8 mouse cellular contexts compared by ENCODE assay signal in genomic region chr7:73372352-73372970, GRCm38 (mm10). TPM values are rescaled to one million over a fixed set of nuclear protein-coding genes. Genes with fewer than 3 reads are reported as not detected.
A peak's percentile ranks its signal among the peaks of the same experiment; 100 is the strongest.
DNase-seq lines count a peak whose midpoint lies in the region; ATAC-seq lines count a peak whose summit lies in the region.

No protein-coding gene starts in this region.

- H3K9me3 ChIP-seq in embryonic facial prominence, embryonic 10.5 days: no peaks in the 10 kb centered on the region
- no peaks in the 10 kb centered on the region for H3K9me3 ChIP-seq in intestine, embryonic 16.5 days (ENCODE audit: control insufficient read depth, low read length)
- H3K9me3 ChIP-seq in limb, embryonic 11.5 days (ENCODE audit: control insufficient read depth, low read length): no peaks in the 10 kb centered on the region
- no peaks in the 10 kb centered on the region for H3K9me3 ChIP-seq in midbrain, embryonic 13.5 days

- peak overlapping the region; percentile 72 for H3K4me2 ChIP-seq in intestine, embryonic 16.5 days (ENCODE audit: low read depth, low read length)
- H3K4me2 ChIP-seq in limb, embryonic 11.5 days (ENCODE audit: low read depth, severe bottlenecking): peak overlapping the region; percentile 48
- peak overlapping the region; percentile 60 for H3K4me2 ChIP-seq in midbrain, embryonic 13.5 days (replicated peaks)

- H3K9ac ChIP-seq in intestine, embryonic 16.5 days (ENCODE audit: low read depth, low read length): peak overlapping the region; percentile 50; the same call in 1 of the 2 replicates
- H3K9ac ChIP-seq in limb, embryonic 11.5 days (ENCODE audit: low read length): no peak overlapping the region
- H3K9ac ChIP-seq in midbrain, embryonic 13.5 days (replicated peaks): peak overlapping the region; percentile 57

- H3K27ac ChIP-seq in embryonic facial prominence, embryonic 10.5 days (replicated peaks): peak overlapping the region; percentile 48
- no peak overlapping the region for H3K27ac ChIP-seq in intestine, embryonic 16.5 days (ENCODE audit: low read length)
- no peak overlapping the region for H3K27ac ChIP-seq in limb, embryonic 11.5 days (replicated peaks; ENCODE audit: low read depth, low read length)
- no peak overlapping the region for H3K27ac ChIP-seq in midbrain, embryonic 13.5 days

- 2% methylated on average over 29 of the region's 29 CpGs for WGBS in embryonic facial prominence, embryonic 10.5 days
- 3% methylated on average over 29 of the region's 29 CpGs for WGBS in intestine, embryonic 16.5 days
- 1% methylated on average over 29 of the region's 29 CpGs for WGBS in limb, embryonic 11.5 days
- 2% methylated on average over 29 of the region's 29 CpGs for WGBS in midbrain, embryonic 13.5 days

- peak; percentile 81 for DNase-seq in R1 (ENCODE audit: low read depth, low spot score)
- DNase-seq in embryonic facial prominence, embryonic 10.5 days (ENCODE audit: low spot score): peak; percentile 54
- peak; percentile 48 for DNase-seq in limb, embryonic 11.5 days (ENCODE audit: low spot score)
- DNase-seq in telencephalon, adult 2 months (ENCODE audit: low read depth, low spot score): peak; percentile 42
- DNase-seq in thymus, postnatal 14 days: no peak

- H3K4me3 ChIP-seq in embryonic facial prominence, embryonic 10.5 days: peak overlapping the region; percentile 51
- peak overlapping the region; percentile 41 for H3K4me3 ChIP-seq in intestine, embryonic 16.5 days (ENCODE audit: low read length)
- H3K4me3 ChIP-seq in limb, embryonic 11.5 days (ENCODE audit: low read depth, low read length): peak overlapping the region; percentile 24
- peak overlapping the region; percentile 33 for H3K4me3 ChIP-seq in midbrain, embryonic 13.5 days (replicated peaks)

- H3K27me3 ChIP-seq in embryonic facial prominence, embryonic 10.5 days (replicated peaks; ENCODE audit: low read depth, poor library complexity, severe bottlenecking): peaks cover 76% of the 10 kb centered on the region
- H3K27me3 ChIP-seq in intestine, embryonic 16.5 days (replicated peaks; ENCODE audit: control insufficient read depth, insufficient read depth, low read length): peaks cover 5% of the 10 kb centered on the region
- peaks cover 39% of the 10 kb centered on the region for H3K27me3 ChIP-seq in limb, embryonic 11.5 days (ENCODE audit: control insufficient read depth, insufficient read depth, low read length)
- peaks cover 16% of the 10 kb centered on the region for H3K27me3 ChIP-seq in midbrain, embryonic 13.5 days

- peak; percentile 64 for ATAC-seq in granulocyte monocyte progenitor cell, adult 5-6 weeks (replicated peaks; ENCODE audit: poor library complexity, severe bottlenecking)
- no peak for ATAC-seq in intestine, embryonic 16.5 days
- no peak for ATAC-seq in limb, embryonic 11.5 days (ENCODE audit: insufficient number of reproducible peaks, low FRiP score, low TSS enrichment, low read depth)
- no peak for ATAC-seq in midbrain, embryonic 13.5 days

- peaks cover 44% of the 10 kb centered on the region for H3K4me1 ChIP-seq in embryonic facial prominence, embryonic 10.5 days
- H3K4me1 ChIP-seq in intestine, embryonic 16.5 days (ENCODE audit: control insufficient read depth, insufficient read depth, low read length): peaks cover 18% of the 10 kb centered on the region
- H3K4me1 ChIP-seq in limb, embryonic 11.5 days (ENCODE audit: control insufficient read depth, insufficient read depth, low read length): 0 out of 2 replicates have a peak, but pooled peaks cover 14% of the 10 kb centered on the region
- peaks cover 39% of the 10 kb centered on the region for H3K4me1 ChIP-seq in midbrain, embryonic 13.5 days (replicated peaks)

- H3K36me3 ChIP-seq in embryonic facial prominence, embryonic 10.5 days (replicated peaks): no peaks in the 10 kb centered on the region
- no peaks in the 10 kb centered on the region for H3K36me3 ChIP-seq in intestine, embryonic 16.5 days (ENCODE audit: control insufficient read depth, insufficient read depth, low read length)
- no peaks in the 10 kb centered on the region for H3K36me3 ChIP-seq in limb, embryonic 11.5 days (ENCODE audit: control insufficient read depth, insufficient read depth, low read length)
- H3K36me3 ChIP-seq in midbrain, embryonic 13.5 days: 0 out of 2 replicates have a peak, but pooled peaks cover 2% of the 10 kb centered on the region

RNA-seq across cellular contexts. Expression of gene Rgma, which starts 2.8 kb away (rescaled TPM):
- 23.4 and 26.5 TPM in 2 replicates for polyA plus RNA-seq in embryonic facial prominence, embryonic 10.5 days (2016; fragmentation: Nextera tagmentation; extraction: Ambion mirVana)
- not detected in 2 replicates for total RNA-seq in granulocyte monocyte progenitor cell, adult 5-6 weeks (2014; fragmentation: Nextera tagmentation)
- not detected in 2 replicates for total RNA-seq in granulocyte monocyte progenitor cell, adult 5-6 weeks (2017)
- polyA plus RNA-seq in intestine, embryonic 16.5 days (2015; fragmentation: Nextera tagmentation; extraction: Ambion mirVana): 5.3 and 5.8 TPM in 2 replicates
- 27.1 and 28.6 TPM in 2 replicates for polyA plus RNA-seq in limb, embryonic 11.5 days (2014; fragmentation: Nextera tagmentation; extraction: Ambion mirVana)
- 40.7 and 50.3 TPM in 2 replicates for polyA plus RNA-seq in midbrain, embryonic 13.5 days (2015; fragmentation: Nextera tagmentation; extraction: Ambion mirVana)
